Mouse (Mus musculus): ENCODE results near the gene F3.

DNA sequence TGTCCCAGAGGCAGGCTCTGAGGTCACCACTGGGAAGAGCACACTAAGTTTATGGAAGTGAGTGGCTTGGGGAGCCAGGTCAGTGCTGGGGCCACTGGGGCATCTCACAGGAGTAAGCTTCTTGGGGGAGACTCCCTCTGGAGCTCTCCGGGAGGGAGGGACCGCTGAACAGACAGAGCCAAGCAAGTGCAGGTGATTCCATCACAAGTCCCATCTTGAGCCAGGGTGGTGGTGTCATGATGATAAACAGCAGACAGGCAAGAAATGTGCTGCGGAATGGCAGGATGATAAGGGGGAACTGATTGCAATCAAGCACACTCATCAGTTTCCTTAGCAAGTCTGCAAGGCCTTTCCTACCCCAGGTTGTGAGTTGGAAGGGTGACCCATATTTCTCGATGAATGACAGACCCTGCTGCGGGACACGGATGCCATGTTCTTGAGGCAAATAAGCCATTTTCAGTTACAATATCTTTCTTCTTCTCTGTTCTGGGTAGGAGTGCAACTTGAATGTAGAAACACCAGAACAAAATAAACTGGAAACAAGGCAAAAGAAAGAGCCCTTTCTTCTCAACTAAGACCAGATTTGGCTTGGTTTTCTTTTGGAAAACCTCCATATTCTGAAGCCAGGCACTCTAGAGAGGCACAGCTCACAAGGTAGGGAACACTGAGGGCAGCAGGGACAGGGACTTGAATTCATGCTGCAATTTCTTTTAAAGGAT, 7.4 kb upstream of the F3 start:
- TF ChIP-seq CTCF (IDR thresholded peaks at IDR 0.05; ENCODE audit: borderline replicate concordance, extremely low read depth, insufficient read depth, insufficient read length) (no peak), POLR2A (IDR thresholded peaks at IDR 0.05; ENCODE audit: borderline replicate concordance, extremely low read depth, insufficient read depth, insufficient read length, poor library complexity, severe bottlenecking) (no peak)

Data from brain, embryonic 14.5 days (tissue).